In genomic region chr19:45659301-45659737, GRCm38 (mm10) we compare ENCODE assay signal across 8 mouse cellular contexts. TPM values are rescaled to one million over a fixed set of nuclear protein-coding genes. Genes with fewer than 3 reads are reported as not detected.
DNase-seq lines count a peak whose midpoint lies in the region; ATAC-seq lines count a peak whose summit lies in the region.

No protein-coding gene starts in this region.

- under 1% methylated on average over 17 of the region's 18 CpGs for WGBS in hindbrain, embryonic 13.5 days
- 2% methylated on average over 18 of the region's 18 CpGs for WGBS in stomach, embryonic 14.5 days

- DNase-seq in left cerebral cortex, adult 8-10 months (ENCODE audit: low spot score in 2 of 2) = peak; percentile 7 to 20
- DNase-seq in left cerebral cortex, postnatal 10 days (ENCODE audit: extremely low spot score in 1 of 2, low spot score in 2 of 2) = no peak
- peak; percentile 73 for DNase-seq in R1 (ENCODE audit: low read depth, low spot score)
- peak; percentile 71 for DNase-seq in lung, postnatal 10 days
- DNase-seq in T-cell, adult 2 months (ENCODE audit: low spot score) = no peak

- H3K9me3 ChIP-seq in hindbrain, embryonic 13.5 days = no peaks in the 10 kb centered on the region
- H3K9me3 ChIP-seq in stomach, embryonic 14.5 days (ENCODE audit: control insufficient read depth, low read depth, low read length) = no peaks in the 10 kb centered on the region

- no peaks in the 10 kb centered on the region for H3K36me3 ChIP-seq in hindbrain, embryonic 13.5 days
- H3K36me3 ChIP-seq in stomach, embryonic 14.5 days (ENCODE audit: control insufficient read depth, insufficient read depth, low read length) = no peaks in the 10 kb centered on the region

- peak overlapping the region; percentile 97 for H3K27ac ChIP-seq in hindbrain, embryonic 13.5 days
- peak overlapping the region; percentile 96 for H3K27ac ChIP-seq in stomach, embryonic 14.5 days (ENCODE audit: low read length)

- H3K4me3 ChIP-seq in hindbrain, embryonic 13.5 days = peak overlapping the region; percentile 83
- peak overlapping the region; percentile 87 for H3K4me3 ChIP-seq in stomach, embryonic 14.5 days (ENCODE audit: low read depth, low read length)

- H3K27me3 ChIP-seq in hindbrain, embryonic 13.5 days = 0 out of 2 replicates have a peak, but pooled peaks cover 3% of the 10 kb centered on the region
- H3K27me3 ChIP-seq in stomach, embryonic 14.5 days (ENCODE audit: control insufficient read depth, insufficient read depth, low read length) = no peaks in the 10 kb centered on the region

- intact Hi-C loops in left cerebral cortex, postnatal 10 days (cut with DNase I) = no loop called here

- peak; percentile 8 for ATAC-seq in erythroblast, adult 5-6 weeks (replicated peaks; ENCODE audit: low FRiP score, poor library complexity, severe bottlenecking)
- no peak; the same call in 1 of the 2 replicates for ATAC-seq in hindbrain, embryonic 13.5 days (ENCODE audit: low FRiP score)
- peak; percentile 51 for ATAC-seq in stomach, embryonic 14.5 days (ENCODE audit: insufficient number of reproducible peaks, insufficient read depth, low FRiP score, low read depth)

- peak overlapping the region; percentile 99 for H3K9ac ChIP-seq in hindbrain, embryonic 13.5 days
- H3K9ac ChIP-seq in stomach, embryonic 14.5 days (replicated peaks; ENCODE audit: low read depth, low read length) = peak overlapping the region; percentile 94

- H3K4me1 ChIP-seq in hindbrain, embryonic 13.5 days (replicated peaks) = peaks cover 30% of the 10 kb centered on the region
- peaks cover 17% of the 10 kb centered on the region for H3K4me1 ChIP-seq in stomach, embryonic 14.5 days (ENCODE audit: control insufficient read depth, insufficient read depth, low read length)

- peak overlapping the region; percentile 83 for H3K4me2 ChIP-seq in hindbrain, embryonic 13.5 days
- H3K4me2 ChIP-seq in stomach, embryonic 14.5 days (replicated peaks; ENCODE audit: low read depth, low read length) = peak overlapping the region; percentile 79

RNA-seq across cellular contexts. Expression of gene Fbxw4, which starts 0.8 kb away (rescaled TPM):
- total RNA-seq in left cerebral cortex, adult 8-10 months (2022) = 10 to 100 TPM; 38.2 to 42.3 (median 39.7) TPM
- 10 to 100 TPM; 28.7 to 33.3 TPM for total RNA-seq in left cerebral cortex, postnatal 10 days (2021)
- 8.5 and 27.4 TPM in 2 replicates for total RNA-seq in erythroblast, adult 5-6 weeks (2015; ENCODE audit: low replicate concordance)
- 6.0 and 26.9 TPM in 2 replicates for total RNA-seq in erythroblast, adult 5-6 weeks (2017; ENCODE audit: low replicate concordance)
- polyA plus RNA-seq in hindbrain, embryonic 13.5 days (2015; fragmentation: Nextera tagmentation; extraction: Ambion mirVana) = 3.6 and 4.2 TPM in 2 replicates
- polyA plus RNA-seq in stomach, embryonic 14.5 days (2014; fragmentation: Nextera tagmentation; extraction: Ambion mirVana) = 7.2 and 9.4 TPM in 2 replicates

Comparison
In these comparisons a context has a peak if more than half of its experiments do, and no peak if none do; other contexts are left out.
1. DNase-seq: peak in left cerebral cortex, adult 8-10 months (2 of 2), R1 (single experiment) and lung, postnatal 10 days (single experiment); none in left cerebral cortex, postnatal 10 days (0 of 2) and T-cell, adult 2 months (single experiment).